Mouse (Mus musculus) CH12.LX (cell line): ENCODE measurements around the gene Apom. TPM values are rescaled to one million over a fixed set of nuclear protein-coding genes. Genes with fewer than 3 reads are reported as not detected.

Experiments used
- DNase-seq: peaks from one replicate; pipeline ENCODE4 v3.0.0-alpha.2; 2013; ENCODE audit errors: extremely low read depth
- H3K27ac ChIP-seq: 2 replicates; pipeline ENCODE4 v1.5.1; 2012; ENCODE audit warnings: low read depth, mild to moderate bottlenecking, control low read depth, moderate library complexity; ENCODE audit not compliant: insufficient read depth
- H3K27me3 ChIP-seq: replicated peaks from 2 replicates; pipeline ENCODE3; 2012; ENCODE audit warnings: inconsistent platforms
- H3K36me3 ChIP-seq, 2 experiments: replicated peaks in 1 of 2; 2 replicates each; pipeline versions ENCODE3 to v1.6.1; 2012; ENCODE audit warnings: inconsistent platforms in 1 of 2, low read length in 1 of 2, mild to moderate bottlenecking in 1 of 2, mixed read lengths in 1 of 2, moderate library complexity in 1 of 2; ENCODE audit not compliant: control insufficient read depth in 1 of 2, insufficient read depth in 1 of 2
- H3K4me1 ChIP-seq, 2 experiments: 2 replicates each; pipeline ENCODE4 v1.6.1; 2012; ENCODE audit warnings: inconsistent platforms in 1 of 2, moderate library complexity in 1 of 2; ENCODE audit not compliant: insufficient read depth in 2 of 2, control insufficient read depth in 1 of 2
- H3K4me2 ChIP-seq: 2 replicates; pipeline ENCODE4 v1.6.1; 2012; ENCODE audit warnings: low read depth, mild to moderate bottlenecking, control low read depth; ENCODE audit not compliant: poor library complexity, insufficient read depth, severe bottlenecking
- H3K4me3 ChIP-seq, 3 experiments: fragments of 150-350 bp in 1 of 3; sonication (generic) in 1 of 3; replicated peaks in 1 of 3; 2 replicates each; pipeline versions ENCODE3 to v1.5.1; 2011 to 2012; ENCODE audit warnings: low read depth in 2 of 3, low read length in 2 of 3, mild to moderate bottlenecking in 2 of 3, moderate library complexity in 2 of 3, control low read depth in 1 of 3, improper control_type of control experiment in 1 of 3, inconsistent platforms in 1 of 3, mixed read lengths in 1 of 3; ENCODE audit not compliant: poor library complexity in 1 of 3
- H3K79me2 ChIP-seq: replicated peaks from 2 replicates; pipeline ENCODE4 v1.6.1; 2012; ENCODE audit warnings: mild to moderate bottlenecking, moderate library complexity; ENCODE audit not compliant: control insufficient read depth, poor library complexity, insufficient read depth, severe bottlenecking; ENCODE audit errors: extremely low read depth
- H3K9ac ChIP-seq: 2 replicates; pipeline ENCODE4 v1.6.1; 2012; ENCODE audit warnings: low read depth, mild to moderate bottlenecking, control low read depth, moderate library complexity; ENCODE audit not compliant: insufficient read depth
- H3K9me3 ChIP-seq: replicated peaks from 2 replicates; pipeline ENCODE3; 2012; ENCODE audit warnings: low read length, inconsistent platforms, mixed read lengths
- BHLHE40 ChIP-seq: IDR thresholded peaks from 2 replicates; pipeline ENCODE4 v1.6.1; 2011; ENCODE audit warnings: mild to moderate bottlenecking, low read depth, low read length, improper control_type of control experiment
- CHD1 ChIP-seq: IDR thresholded peaks from 2 replicates; pipeline ENCODE4 v1.6.1; 2012; ENCODE audit warnings: low read depth, low read length, improper control_type of control experiment, inconsistent platforms
- CHD2 ChIP-seq: IDR thresholded peaks from 2 replicates; pipeline ENCODE4 v1.6.1; 2011; ENCODE audit warnings: low read length, improper control_type of control experiment
- CTCF ChIP-seq, 2 experiments: IDR thresholded peaks in 1 of 2; conservative IDR thresholded peaks in 1 of 2; 2 replicates each; pipeline ENCODE4 v1.5.1; 2011 to 2012; ENCODE audit warnings: low read depth in 2 of 2, low read length in 2 of 2, improper control_type of control experiment in 1 of 2, inconsistent platforms in 1 of 2, mild to moderate bottlenecking in 1 of 2, moderate library complexity in 1 of 2
- E2F4 ChIP-seq: IDR thresholded peaks from 2 replicates; pipeline ENCODE4 v1.6.1; 2011; ENCODE audit warnings: low read depth, low read length, improper control_type of control experiment; ENCODE audit not compliant: insufficient replicate concordance
- ELF1 ChIP-seq: IDR thresholded peaks from 2 replicates; pipeline ENCODE4 v1.6.1; 2014; ENCODE audit warnings: low read depth, mild to moderate bottlenecking, inconsistent platforms, low read length, improper control_type of control experiment
- EP300 ChIP-seq: IDR thresholded peaks from 2 replicates; pipeline ENCODE4 v1.6.1; 2011; ENCODE audit warnings: low read length, improper control_type of control experiment
- ETS1 ChIP-seq: conservative IDR thresholded peaks from 2 replicates; pipeline ENCODE4 v1.6.1; 2012; ENCODE audit warnings: low read depth, mild to moderate bottlenecking, inconsistent platforms, low read length, improper control_type of control experiment, moderate library complexity
- GABPA ChIP-seq: IDR thresholded peaks from 2 replicates; pipeline ENCODE4 v1.6.1; 2012; ENCODE audit warnings: low read depth, low read length, improper control_type of control experiment, inconsistent platforms; ENCODE audit not compliant: insufficient replicate concordance
- HCFC1 ChIP-seq: IDR thresholded peaks from 2 replicates; pipeline ENCODE4 v1.6.1; 2012; ENCODE audit warnings: low read depth, mild to moderate bottlenecking, inconsistent platforms, low read length, improper control_type of control experiment
- IRF4 ChIP-seq: IDR thresholded peaks from 2 replicates; pipeline ENCODE4 v1.6.1; 2014; ENCODE audit warnings: low read depth, mild to moderate bottlenecking, inconsistent platforms, low read length, improper control_type of control experiment
- JUN ChIP-seq: IDR thresholded peaks from 2 replicates; pipeline ENCODE4 v1.6.1; 2011; ENCODE audit warnings: low read depth, mild to moderate bottlenecking, low read length, improper control_type of control experiment, moderate library complexity; ENCODE audit not compliant: insufficient read depth
- JUND ChIP-seq: conservative IDR thresholded peaks from 2 replicates; pipeline ENCODE4 v1.6.1; 2011; ENCODE audit warnings: low read depth, low read length, improper control_type of control experiment
- KAT2A ChIP-seq: IDR thresholded peaks from 2 replicates; pipeline ENCODE4 v1.6.1; 2012; ENCODE audit warnings: low read length, improper control_type of control experiment, inconsistent platforms; ENCODE audit not compliant: insufficient replicate concordance
- MAFK ChIP-seq: IDR thresholded peaks from 2 replicates; pipeline ENCODE4 v1.6.1; 2011; ENCODE audit warnings: low read length, improper control_type of control experiment; ENCODE audit not compliant: insufficient replicate concordance
- MAX ChIP-seq: IDR thresholded peaks from 2 replicates; pipeline ENCODE4 v1.6.1; 2011; ENCODE audit warnings: low read length, improper control_type of control experiment
- MAZ ChIP-seq: IDR thresholded peaks from 2 replicates; pipeline ENCODE4 v1.6.1; 2012; ENCODE audit warnings: low read depth, mild to moderate bottlenecking, inconsistent platforms, low read length, improper control_type of control experiment, moderate library complexity
- MEF2A ChIP-seq: IDR thresholded peaks from 2 replicates; pipeline ENCODE4 v1.6.1; 2014; ENCODE audit warnings: low read depth, mild to moderate bottlenecking, inconsistent platforms, low read length, improper control_type of control experiment, borderline replicate concordance
- MXI1 ChIP-seq: IDR thresholded peaks from 2 replicates; pipeline ENCODE4 v1.6.1; 2011; ENCODE audit warnings: mild to moderate bottlenecking, low read depth, low read length, improper control_type of control experiment
- MYC ChIP-seq: IDR thresholded peaks from 2 replicates; pipeline ENCODE4 v1.6.1; 2011; ENCODE audit warnings: low read depth, mild to moderate bottlenecking, improper control_type of control experiment, low read length
- NELFE ChIP-seq: IDR thresholded peaks from 2 replicates; pipeline ENCODE4 v1.6.1; 2011; ENCODE audit warnings: low read depth, low read length, improper control_type of control experiment
- NRF1 ChIP-seq: IDR thresholded peaks from 2 replicates; pipeline ENCODE4 v1.6.1; 2014; ENCODE audit warnings: low read depth, mild to moderate bottlenecking, inconsistent platforms, low read length, improper control_type of control experiment, moderate library complexity
- PAX5 ChIP-seq: IDR thresholded peaks from 2 replicates; pipeline ENCODE4 v1.6.1; 2012; ENCODE audit warnings: low read length, inconsistent platforms, mixed read lengths
- POLR2A ChIP-seq: IDR thresholded peaks from 2 replicates; pipeline ENCODE4 v1.6.1; 2011; ENCODE audit warnings: low read depth, mild to moderate bottlenecking, improper control_type of control experiment, low read length
- POLR2AphosphoS2 ChIP-seq: IDR thresholded peaks from 2 replicates; pipeline ENCODE4 v1.6.1; 2011; ENCODE audit warnings: low read depth, low read length, improper control_type of control experiment
- RAD21 ChIP-seq: IDR thresholded peaks from 2 replicates; pipeline ENCODE4 v1.6.1; 2011; ENCODE audit warnings: low read depth, mild to moderate bottlenecking, low read length, improper control_type of control experiment, moderate library complexity
- RCOR1 ChIP-seq: conservative IDR thresholded peaks from 2 replicates; pipeline ENCODE4 v1.6.1; 2012; ENCODE audit warnings: low read depth, mild to moderate bottlenecking, inconsistent platforms, low read length, improper control_type of control experiment
- SIN3A ChIP-seq: IDR thresholded peaks from 2 replicates; pipeline ENCODE4 v1.6.1; 2012; ENCODE audit warnings: low read length, improper control_type of control experiment, inconsistent platforms
- SMC3 ChIP-seq: IDR thresholded peaks from 2 replicates; pipeline ENCODE4 v1.6.1; 2011; ENCODE audit warnings: low read depth, low read length, improper control_type of control experiment
- TBP ChIP-seq: conservative IDR thresholded peaks from 2 replicates; pipeline ENCODE4 v1.6.1; 2011; ENCODE audit warnings: low read depth, low read length, improper control_type of control experiment
- TCF12 ChIP-seq: IDR thresholded peaks from 2 replicates; pipeline ENCODE4 v1.6.1; 2014; ENCODE audit warnings: low read depth, mild to moderate bottlenecking, inconsistent platforms, low read length, improper control_type of control experiment
- UBTF ChIP-seq: IDR thresholded peaks from 2 replicates; pipeline ENCODE4 v1.6.1; 2012; ENCODE audit warnings: low read depth, mild to moderate bottlenecking, inconsistent platforms, low read length, improper control_type of control experiment, moderate library complexity
- USF1 ChIP-seq: IDR thresholded peaks from 2 replicates; pipeline ENCODE4 v1.6.1; 2014; ENCODE audit warnings: low read depth, mild to moderate bottlenecking, inconsistent platforms, low read length, improper control_type of control experiment
- USF2 ChIP-seq: conservative IDR thresholded peaks from 2 replicates; pipeline ENCODE4 v1.6.1; 2011; ENCODE audit warnings: low read depth, low read length, improper control_type of control experiment
- ZC3H11A ChIP-seq: IDR thresholded peaks from 2 replicates; pipeline ENCODE4 v1.6.1; 2012; ENCODE audit warnings: low read depth, mild to moderate bottlenecking, inconsistent platforms, low read length, improper control_type of control experiment
- ZKSCAN1 ChIP-seq: IDR thresholded peaks from 2 replicates; pipeline ENCODE4 v1.6.1; 2012; ENCODE audit warnings: low read depth, inconsistent platforms, low read length, improper control_type of control experiment, borderline replicate concordance
- ZMIZ1 ChIP-seq: IDR thresholded peaks from 2 replicates; pipeline ENCODE4 v1.6.1; 2012; ENCODE audit warnings: low read depth, mild to moderate bottlenecking, inconsistent platforms, low read length, improper control_type of control experiment
- ZNF384 ChIP-seq: IDR thresholded peaks from 2 replicates; pipeline ENCODE4 v1.6.1; 2012; ENCODE audit warnings: low read depth, low read length, improper control_type of control experiment, inconsistent platforms
- dilution Hi-C: fragments of 300-500 bp; cut with MboI; formaldehyde crosslinking; loops from 2 replicates; pipeline ENCODE4 v1.14.3; 2020; ENCODE audit warnings: low sequenced_read_pairs; ENCODE audit not compliant: extremely low pct_unique_long_range_greater_than_20kb, extremely low pct_ligation_motif_present
- in situ Hi-C: fragments of 300-500 bp; cut with MboI; formaldehyde crosslinking; loops from 3 replicates; pipeline ENCODE4 v1.14.3; 2019; ENCODE audit warnings: low sequenced_read_pairs, low pct_ligation_motif_present, low pct_unique_long_range_greater_than_20kb, mixed read lengths
- polyA plus RNA-seq: library from polyadenylated mRNA; unstranded; fragments of >175 nt; gene quantifications from 2 replicates; pipeline ENCODE4 v1.2.1, GENCODE M21; 2012; ENCODE audit warnings: low read depth; ENCODE audit not compliant: insufficient read length
- total RNA-seq, 2 experiments: library from RNA; depleted of rRNA; stranded (reverse); fragments of 300-350 nt in 1 of 2; fragments of >200 nt in 1 of 2; gene quantifications; 2 replicates each; pipeline ENCODE4 v1.2.3; 2012 to 2014

Gene Apom
- total and polyA plus RNA-seq, 3 experiments, result 0.39 TPM; not detected in 2

GRCm38 (mm10) chr17:35165451-35166155, 33.8 kb upstream of the Apom start:
- no peaks in the 10 kb centered on the region for H3K27me3 ChIP-seq
- no peak for DNase-seq
- no peaks in the 10 kb centered on the region for H3K9me3 ChIP-seq
- H3K36me3 ChIP-seq, result peaks cover 16 to 30% of the 10 kb centered on the region in 2 experiments
- peak overlapping the region; percentile 65 to 97 (median 73) for H3K4me3 ChIP-seq
- H3K4me1 ChIP-seq, result peaks cover 6 to 37% of the 10 kb centered on the region in 2 experiments
- in situ Hi-C loops (no loop called here), dilution Hi-C loops (no loop called here)
- no peak for TF ChIP-seq USF1
- TF ChIP-seq PAX5, result no peak
- TF ChIP-seq HCFC1, result no peak
- TF ChIP-seq ETS1, result no peak
- no peak for TF ChIP-seq MAZ
- no peak for TF ChIP-seq ZMIZ1
- TF ChIP-seq MYC, result peak; percentile 21; the same call in 1 of the 2 replicates
- no peak for TF ChIP-seq UBTF
- TF ChIP-seq JUN, result no peak
- TF ChIP-seq ZC3H11A, result no peak
- no peak for TF ChIP-seq MAFK
- TF ChIP-seq ELF1, result no peak
- TF ChIP-seq JUND, result no peak
- no peak for TF ChIP-seq NRF1
- no peak for TF ChIP-seq USF2
- TF ChIP-seq POLR2AphosphoS2, result no peak
- no peak; the same call in 1 of the 2 replicates for TF ChIP-seq NELFE
- TF ChIP-seq KAT2A, result no peak
- TF ChIP-seq TBP, result peak; percentile 46
- TF ChIP-seq POLR2A, result no peak
- peak; percentile 55; the same call in 1 of the 2 replicates for TF ChIP-seq EP300
- no peak for TF ChIP-seq IRF4
- TF ChIP-seq SIN3A, result 0 out of 2 replicates have a peak, but pooled peaks have one; percentile 16
- no peak for TF ChIP-seq CTCF (conservative IDR thresholded peaks at IDR 0.05 in 1 of 2, IDR thresholded peaks at IDR 0.05 in 1 of 2; ENCODE audit: low read depth in 2 of 2, low read length in 2 of 2)
- TF ChIP-seq CHD2, result no peak
- no peak for TF ChIP-seq RCOR1
- TF ChIP-seq BHLHE40, result no peak
- no peak for TF ChIP-seq RAD21
- TF ChIP-seq SMC3, result no peak
- no peak for TF ChIP-seq ZKSCAN1
- TF ChIP-seq TCF12, result no peak
- no peak for TF ChIP-seq ZNF384
- TF ChIP-seq GABPA, result no peak
- 0 out of 2 replicates have a peak, but pooled peaks have one; percentile 15 for TF ChIP-seq MXI1
- TF ChIP-seq MAX, result no peak
- TF ChIP-seq E2F4, result no peak
- TF ChIP-seq MEF2A, result no peak
- no peak for TF ChIP-seq CHD1
- peak overlapping the region; percentile 85 for H3K9ac ChIP-seq
- peak overlapping the region; percentile 97; the same call in 1 of the 2 replicates for H3K27ac ChIP-seq
- peak overlapping the region; percentile 84 for H3K4me2 ChIP-seq
- peaks cover 45% of the 10 kb centered on the region for H3K79me2 ChIP-seq
